Mouse (Mus musculus) small intestine, adult 2 months (tissue): ENCODE data around the gene Slc9c1. TPM values are rescaled to one million over a fixed set of nuclear protein-coding genes. Genes with fewer than 3 reads are reported as not detected.

Source experiments
- H3K27ac ChIP-seq: fragments of 200-500 bp; 2 replicates; pipeline ENCODE4 v1.5.1; 2012; ENCODE audit warnings: low read depth, low read length, control low read depth, inconsistent platforms; ENCODE audit not compliant: insufficient read depth
- H3K27me3 ChIP-seq: fragments of 200-500 bp; 2 replicates; pipeline ENCODE4 v1.6.1; 2012; ENCODE audit warnings: mild to moderate bottlenecking, moderate library complexity, low read length, inconsistent platforms; ENCODE audit not compliant: control insufficient read depth, insufficient read depth
- H3K36me3 ChIP-seq: fragments of 200-500 bp; 2 replicates; pipeline ENCODE4 v1.6.1; 2012; ENCODE audit warnings: mild to moderate bottlenecking, low read length, control low read depth, inconsistent platforms; ENCODE audit not compliant: control insufficient read depth, insufficient read depth
- H3K4me1 ChIP-seq: fragments of 200-500 bp; 2 replicates; pipeline ENCODE4 v1.6.1; 2012; ENCODE audit warnings: low read length, inconsistent platforms, mixed read lengths; ENCODE audit not compliant: control insufficient read depth, insufficient read depth, insufficient read length
- H3K4me3 ChIP-seq: fragments of 200-500 bp; 2 replicates; pipeline ENCODE4 v1.5.1; 2012; ENCODE audit warnings: low read depth, mild to moderate bottlenecking, control low read depth, inconsistent platforms, low read length, moderate library complexity
- CTCF ChIP-seq: fragments of 200-500 bp; IDR thresholded peaks from 2 replicates; pipeline ENCODE4 v1.5.1; 2012; ENCODE audit warnings: low read depth, mild to moderate bottlenecking, control low read depth, inconsistent platforms, low read length, moderate library complexity, mixed read lengths; ENCODE audit not compliant: insufficient replicate concordance, insufficient read length; ENCODE audit errors: extremely low read depth
- POLR2A ChIP-seq: fragments of 200-500 bp; IDR thresholded peaks from 2 replicates; pipeline ENCODE4 v1.6.1; 2012; ENCODE audit warnings: low read depth, mild to moderate bottlenecking, control low read depth, inconsistent platforms, low read length, moderate library complexity
- WGBS: fragments of 180-500 bp; shearing (Covaris S2); methylation state at CpG from one replicate; pipeline ENCODE4 v1.1.7; 2018; 5-methylcytosine and 5-hydroxymethylcytosine counted together
- polyA plus RNA-seq: library from polyadenylated mRNA; depleted of rRNA; stranded (reverse); fragments of >200 nt; gene quantifications from 2 replicates; pipeline ENCODE4 v1.2.3, GENCODE M21; 2012

The Slc9c1 gene
- polyA plus RNA-seq, 1 experiment = not detected

- H3K4me3 ChIP-seq = no peak overlapping the region
- H3K4me1 ChIP-seq = peaks cover 7% of the 10 kb centered on the region; the same call in 1 of the 2 replicates
- H3K27ac ChIP-seq = peak overlapping the region; percentile 40
- WGBS = 7% methylated on average over 4 of the region's 4 CpGs
- no peaks in the 10 kb centered on the region for H3K27me3 ChIP-seq
- TF ChIP-seq CTCF (no peak), POLR2A (no peak)
- H3K36me3 ChIP-seq = no peaks in the 10 kb centered on the region
These were observed 73.4 kb downstream of the Slc9c1 start for GRCm38 (mm10) chr16:45608481-45608954.

GRCm38 (mm10) chr16:45609300-45609699 lies 74.2 kb downstream of the Slc9c1 start:
- peak overlapping the region; percentile 40; the same call in 1 of the 2 replicates for H3K27ac ChIP-seq
- WGBS = 33% methylated on average over 3 of the region's 3 CpGs
- H3K4me3 ChIP-seq = no peak overlapping the region
- H3K27me3 ChIP-seq = no peaks in the 10 kb centered on the region
- H3K4me1 ChIP-seq = peaks cover 7% of the 10 kb centered on the region; the same call in 1 of the 2 replicates
- H3K36me3 ChIP-seq = no peaks in the 10 kb centered on the region
- TF ChIP-seq CTCF (peak; percentile 46; the same call in 1 of the 2 replicates), POLR2A (no peak)

- no peaks in the 10 kb centered on the region for H3K36me3 ChIP-seq
- H3K27me3 ChIP-seq = no peaks in the 10 kb centered on the region
- H3K4me3 ChIP-seq = no peak within 1 kb of the TSS
- TF ChIP-seq POLR2A (no peak), CTCF (no peak)
- 27% methylated on average over 4 of the region's 4 CpGs for WGBS
- peak within 1 kb of the TSS; percentile 40; the same call in 1 of the 2 replicates for H3K27ac ChIP-seq
- H3K4me1 ChIP-seq = peaks cover 7% of the 10 kb centered on the region; the same call in 1 of the 2 replicates
These were observed 75.2 kb downstream of the Slc9c1 start, which contains the start of gene Gcsam for GRCm38 (mm10) chr16:45610267-45610666. Gene Gcsam, plus strand, starts transcription at chr16:45610380.

DNA sequence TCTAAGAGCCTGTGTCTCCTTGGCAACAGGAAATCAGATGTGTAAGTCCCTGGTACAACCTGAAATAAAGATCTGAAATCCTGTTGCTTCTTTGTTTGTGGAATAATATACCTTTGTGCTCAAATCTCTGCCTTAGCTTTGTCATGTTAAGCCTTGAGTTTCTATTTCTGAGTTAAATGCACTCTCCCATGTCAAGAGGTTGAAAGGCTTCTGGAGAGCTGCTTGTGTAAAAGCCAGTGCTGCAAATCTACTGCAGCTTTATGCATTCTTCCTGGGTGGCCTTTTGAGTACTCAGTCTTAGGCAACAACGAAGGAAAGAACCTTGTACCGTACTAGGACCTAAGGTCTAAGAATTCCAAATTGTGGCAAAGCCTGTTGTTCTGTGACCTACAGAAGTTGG lies 78.1 kb downstream of the Slc9c1 start:
- no peak for TF ChIP-seq CTCF
- no peak for TF ChIP-seq POLR2A
- 76% methylated on average over 2 of the region's 2 CpGs for WGBS
- Histone ChIP-seq H3K27ac (no peak overlapping the region), H3K4me3 (no peak overlapping the region), H3K36me3 (no peaks in the 10 kb centered on the region), H3K4me1 (peaks cover 7% of the 10 kb centered on the region; the same call in 1 of the 2 replicates), H3K27me3 (no peaks in the 10 kb centered on the region)

GRCm38 (mm10) chr16:45615944-45616343 lies 80.8 kb downstream of the Slc9c1 start:
- 95% methylated on average over 1 of the region's 1 CpGs for WGBS
- no peaks in the 10 kb centered on the region for H3K36me3 ChIP-seq
- TF ChIP-seq POLR2A (no peak), CTCF (no peak)
- H3K27ac ChIP-seq = no peak overlapping the region
- no peaks in the 10 kb centered on the region for H3K4me1 ChIP-seq
- no peak overlapping the region for H3K4me3 ChIP-seq
- no peaks in the 10 kb centered on the region for H3K27me3 ChIP-seq

- Histone ChIP-seq H3K36me3 (no peaks in the 10 kb centered on the region), H3K27me3 (no peaks in the 10 kb centered on the region), H3K4me1 (peaks cover 1% of the 10 kb centered on the region; the same call in 1 of the 2 replicates), H3K4me3 (no peak overlapping the region), H3K27ac (no peak overlapping the region)
- TF ChIP-seq CTCF = no peak
- TF ChIP-seq POLR2A = no peak
- 78% methylated on average over 8 of the region's 8 CpGs for WGBS
These were observed 84.8 kb downstream of the Slc9c1 start for GRCm38 (mm10) chr16:45619751-45620375.

DNA sequence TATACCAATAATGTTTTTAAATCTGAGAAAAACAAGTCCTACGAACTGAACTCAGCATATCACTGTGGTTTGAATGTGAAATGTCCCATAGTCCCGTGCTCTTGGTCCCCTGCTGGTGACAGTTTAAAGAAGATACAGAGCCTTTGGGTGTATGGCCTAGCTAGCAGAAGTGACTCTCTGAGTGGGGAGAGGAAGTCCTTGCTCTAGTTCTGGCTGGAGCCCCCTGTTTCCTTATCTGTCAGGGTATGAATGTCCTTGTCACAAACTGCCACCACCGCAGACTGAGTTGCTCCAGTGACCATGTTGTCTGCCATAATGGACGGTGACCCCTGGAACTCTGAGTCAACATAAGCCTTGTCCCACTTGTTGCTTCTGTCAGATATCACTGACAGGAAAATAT lies 88.1 kb downstream of the Slc9c1 start:
- TF ChIP-seq POLR2A = no peak
- TF ChIP-seq CTCF = no peak
- Histone ChIP-seq H3K27me3 (no peaks in the 10 kb centered on the region), H3K27ac (no peak overlapping the region), H3K36me3 (peaks cover 13% of the 10 kb centered on the region), H3K4me1 (peaks cover 1% of the 10 kb centered on the region; the same call in 1 of the 2 replicates), H3K4me3 (no peak overlapping the region)
- WGBS = 82% methylated on average over 4 of the region's 4 CpGs

GRCm38 (mm10) chr16:45624791-45625190 lies 89.7 kb downstream of the Slc9c1 start:
- peaks cover 22% of the 10 kb centered on the region for H3K36me3 ChIP-seq
- no peak overlapping the region for H3K4me3 ChIP-seq
- 79% methylated on average over 2 of the region's 2 CpGs for WGBS
- TF ChIP-seq POLR2A (no peak), CTCF (no peak)
- peaks cover 1% of the 10 kb centered on the region; the same call in 1 of the 2 replicates for H3K4me1 ChIP-seq
- H3K27me3 ChIP-seq = no peaks in the 10 kb centered on the region
- H3K27ac ChIP-seq = no peak overlapping the region
